Mouse (Mus musculus) spleen, postnatal 10 days (tissue): ENCODE measurements around the gene Pif1.

ENCODE experiments used
- DNase-seq, 2 experiments: peaks; one replicate each; pipeline ENCODE4 v3.0.0; 2021 to 2022; ENCODE audit warnings: low spot score in 2 of 2

The Pif1 gene

DNA sequence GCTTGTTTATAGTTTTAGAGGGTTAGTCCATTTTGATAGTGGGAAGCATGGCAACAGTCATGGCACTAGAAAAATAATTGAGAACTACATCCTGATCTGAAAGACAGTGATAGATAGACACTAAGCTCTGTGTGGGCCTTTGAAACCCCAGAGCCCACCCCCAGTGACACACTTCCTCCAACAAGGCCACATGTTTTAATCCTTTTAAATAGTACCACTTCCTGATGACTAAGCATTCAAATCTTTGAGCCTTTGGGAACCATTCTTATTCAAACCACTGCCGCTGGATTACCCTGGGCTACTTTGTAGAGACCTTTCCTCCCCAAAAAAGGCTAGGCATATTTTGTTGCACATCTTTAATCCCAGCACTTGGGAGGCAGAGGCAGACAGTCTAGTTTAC is 48.8 kb downstream of the Pif1 start:
- DNase-seq, result no peak

DNA sequence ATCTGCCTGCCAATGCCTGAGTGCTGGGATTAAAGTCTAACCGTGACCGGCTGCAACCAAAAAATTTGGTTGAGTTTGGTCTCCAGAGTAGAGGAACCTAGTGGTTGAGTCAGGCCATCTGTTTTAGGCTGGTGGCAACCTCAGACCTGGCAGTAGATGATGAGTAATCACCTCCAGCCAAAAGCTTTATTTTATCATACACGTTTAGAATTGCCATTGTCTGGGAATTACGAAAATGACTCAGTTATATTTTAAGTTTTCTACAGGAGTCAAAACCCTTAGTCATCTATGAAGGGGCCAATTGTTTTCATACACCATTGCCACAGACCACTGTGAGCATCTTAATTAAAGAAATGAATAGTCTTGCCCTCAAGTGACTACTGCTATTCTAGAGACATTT is 50.0 kb downstream of the Pif1 start:
- no peak for DNase-seq

DNA sequence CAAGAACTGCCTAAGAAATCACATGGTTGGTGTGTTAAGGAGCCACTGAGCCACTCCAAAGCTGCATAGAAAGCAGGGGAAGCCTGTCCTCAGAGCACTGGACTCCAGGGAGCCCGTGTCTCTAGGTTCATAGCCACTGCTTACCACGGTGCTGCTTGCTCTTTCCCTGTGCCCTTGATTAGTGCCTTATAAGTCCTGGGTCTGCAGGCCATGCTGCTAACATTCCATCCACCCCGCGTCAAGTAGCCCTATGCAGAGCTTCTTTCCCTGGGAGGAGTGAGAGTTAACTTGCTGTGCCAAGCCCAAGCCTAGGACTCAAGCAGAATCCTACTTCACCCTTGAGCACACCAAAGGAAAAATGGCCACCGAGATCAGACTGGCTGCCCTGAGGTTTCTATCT is 52.1 kb downstream of the Pif1 start:
- no peak for DNase-seq

DNA sequence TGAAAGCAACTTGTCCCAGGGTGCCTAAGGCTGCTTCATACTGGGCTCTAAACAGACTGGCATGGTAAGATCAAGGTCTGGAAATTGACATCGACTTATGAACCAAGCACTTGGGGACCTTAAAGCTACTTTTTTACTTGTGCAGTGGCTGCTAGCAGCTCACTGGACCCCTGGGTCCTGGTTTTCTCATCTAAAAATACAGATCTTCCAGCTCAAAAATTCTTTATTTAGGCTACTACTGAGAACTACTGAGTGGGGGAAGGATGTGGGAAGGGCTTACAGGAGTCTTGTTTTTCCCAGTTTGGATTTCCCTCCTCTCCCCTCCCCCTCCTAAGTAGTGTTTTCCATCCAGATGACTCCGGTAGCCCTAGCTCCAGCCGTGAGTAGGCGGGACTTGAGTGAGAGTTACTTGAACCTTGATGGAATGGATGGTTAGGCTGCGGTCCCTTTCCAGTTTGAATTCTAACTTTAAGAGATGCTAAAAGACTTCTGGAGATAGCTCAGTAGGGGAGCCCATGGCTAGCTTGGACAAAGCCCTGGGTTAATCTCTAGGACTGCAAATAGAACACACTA is 54.0 kb downstream of the Pif1 start:
- DNase-seq, result no peak

DNA sequence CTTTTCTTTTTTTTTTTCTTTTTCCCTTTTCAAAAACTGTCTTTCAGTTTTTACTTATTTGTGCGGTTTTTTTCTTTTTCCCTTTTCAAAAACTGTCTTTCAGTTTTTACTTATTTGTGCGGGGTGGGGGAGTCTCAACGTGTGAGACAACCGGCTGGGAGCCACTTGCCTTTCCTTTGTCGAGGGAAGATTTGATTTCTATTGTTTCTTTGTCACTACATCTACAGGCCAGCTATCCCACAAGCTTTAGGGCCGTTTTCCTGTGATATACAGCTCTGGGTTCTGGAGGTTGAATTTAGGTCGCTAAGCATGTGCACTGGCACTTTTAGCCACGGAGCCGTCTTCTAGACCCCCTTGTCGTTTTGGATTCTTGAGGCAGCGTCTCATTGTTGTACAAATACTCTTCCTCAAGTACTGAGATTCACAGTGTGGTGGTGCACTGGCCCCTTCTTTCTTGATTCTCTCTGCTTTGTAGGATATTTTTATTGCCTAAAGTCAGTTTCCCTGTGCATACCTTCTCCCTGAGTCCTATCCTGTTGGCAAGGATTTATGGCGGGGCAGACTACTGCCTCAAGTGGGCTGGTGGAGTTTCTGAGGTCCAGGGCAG is 54.6 kb downstream of the Pif1 start:
- DNase-seq, result no peak

- no peak for DNase-seq
These were observed 55.6 kb downstream of the Pif1 start for GRCm38 (mm10) chr9:65642546-65642945.

DNA sequence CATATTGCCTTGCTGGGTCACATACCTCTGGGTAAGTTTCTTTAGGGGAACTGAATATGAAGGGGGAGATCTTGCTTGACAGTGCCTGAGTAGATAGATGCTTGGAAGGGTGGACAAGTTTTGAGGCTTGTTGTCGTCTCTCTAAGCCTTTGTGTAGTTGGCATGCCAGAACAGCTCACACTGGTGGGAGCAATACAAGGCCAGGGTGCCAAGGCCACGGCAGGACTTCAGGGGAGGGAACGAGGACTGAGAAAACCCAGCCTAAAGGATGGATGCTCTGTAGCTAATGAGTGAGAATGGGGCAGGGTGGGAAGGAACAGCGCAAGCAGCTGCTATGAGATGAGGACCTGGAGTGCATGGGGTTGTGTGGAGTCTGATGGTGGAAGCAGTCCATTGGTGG is 58.0 kb downstream of the Pif1 start:
- DNase-seq, result no peak
